Mouse (Mus musculus) olfactory bulb, adult 2 months (tissue): ENCODE measurements around the gene Ptbp3.

ENCODE experiments used
- CTCF ChIP-seq: fragments of 200-500 bp; IDR thresholded peaks from 2 replicates; pipeline ENCODE4 v1.5.1; 2012; ENCODE audit warnings: low read depth, mild to moderate bottlenecking, low read length, moderate library complexity; ENCODE audit not compliant: insufficient read depth
- POLR2A ChIP-seq: fragments of 200-500 bp; IDR thresholded peaks from 2 replicates; pipeline ENCODE4 v1.6.1; 2012; ENCODE audit warnings: mild to moderate bottlenecking, low read depth, low read length, moderate library complexity; ENCODE audit not compliant: insufficient read depth

DNA sequence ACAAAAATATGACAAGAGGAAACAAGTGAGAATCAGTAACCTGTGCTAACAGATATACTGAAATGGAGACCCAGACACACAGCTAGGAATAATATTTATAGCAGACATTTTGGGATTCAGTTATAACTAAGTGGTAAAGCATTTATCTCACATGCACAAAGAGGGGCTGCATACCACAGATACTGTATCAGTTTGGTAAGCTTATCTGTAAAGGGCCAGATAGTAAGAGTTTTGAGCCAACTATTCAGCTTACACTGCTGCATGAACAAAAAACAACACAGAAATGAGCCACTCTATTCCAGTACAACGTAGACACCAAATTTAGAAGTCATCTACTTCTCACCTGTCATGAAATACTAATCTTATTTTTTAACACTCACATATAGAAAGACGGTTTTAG lies 15.9 kb downstream of the Ptbp3 start:
- TF ChIP-seq CTCF (no peak), POLR2A (no peak)
